Mouse (Mus musculus) brain, embryonic 14.5 days (tissue): ENCODE data around the gene Cntnap1.

Experiments
- CTCF ChIP-seq: fragments of 200-500 bp; IDR thresholded peaks from 2 replicates; pipeline ENCODE4 v1.5.1; 2012; ENCODE audit warnings: inconsistent platforms, mild to moderate bottlenecking, moderate library complexity, borderline replicate concordance; ENCODE audit not compliant: insufficient read depth, insufficient read length; ENCODE audit errors: extremely low read depth
- POLR2A ChIP-seq: fragments of 200-500 bp; IDR thresholded peaks from 2 replicates; pipeline ENCODE4 v1.6.1; 2012; ENCODE audit warnings: mild to moderate bottlenecking, inconsistent platforms, borderline replicate concordance; ENCODE audit not compliant: poor library complexity, insufficient read depth, insufficient read length, severe bottlenecking; ENCODE audit errors: extremely low read depth

DNA sequence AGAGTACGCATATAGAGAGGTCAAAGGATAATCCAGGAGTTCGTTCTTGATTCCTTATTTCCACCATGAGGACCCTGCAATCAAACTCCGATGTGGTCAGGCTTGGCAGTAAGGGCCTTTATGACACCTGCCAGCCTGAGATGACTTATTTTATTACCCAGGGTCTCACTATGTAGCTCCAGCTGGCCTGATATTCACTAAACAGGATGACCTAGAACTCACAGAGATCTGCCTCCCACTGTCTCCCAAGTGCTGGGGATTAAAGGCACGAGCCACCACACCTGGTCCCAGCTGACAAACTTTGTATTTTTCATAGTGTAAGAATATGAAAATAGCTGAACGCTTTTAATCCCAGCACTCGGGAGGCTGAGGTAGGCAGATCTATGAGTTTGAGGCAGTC, 15.2 kb upstream of the Cntnap1 start:
- TF ChIP-seq CTCF (no peak), POLR2A (no peak)
